Mouse (Mus musculus) neural tube, postnatal 0 days (tissue): ENCODE measurements around the gene Cd5. TPM values are rescaled to one million over a fixed set of nuclear protein-coding genes. Genes with fewer than 3 reads are reported as not detected.

Experiments
- polyA plus RNA-seq: library from polyadenylated mRNA; unstranded; fragments of >200 nt; fragmentation: Nextera tagmentation; extraction: Ambion mirVana; gene quantifications from 2 replicates; pipeline ENCODE4 v1.2.1, GENCODE M21; 2015

The Cd5 gene
- polyA plus RNA-seq = 0.18 and 0.21 TPM in 2 replicates

GRCm38 (mm10) chr19:10738811-10739210 lies at the start of gene Cd5:
Gene Cd5, minus strand, starts transcription at chr19:10739002.

GRCm38 (mm10) chr19:10688537-10689352 lies 50.1 kb downstream of the Cd5 start, which contains the start of gene Vps37c:
Gene Vps37c, plus strand, starts transcription at chr19:10688735.

DNA sequence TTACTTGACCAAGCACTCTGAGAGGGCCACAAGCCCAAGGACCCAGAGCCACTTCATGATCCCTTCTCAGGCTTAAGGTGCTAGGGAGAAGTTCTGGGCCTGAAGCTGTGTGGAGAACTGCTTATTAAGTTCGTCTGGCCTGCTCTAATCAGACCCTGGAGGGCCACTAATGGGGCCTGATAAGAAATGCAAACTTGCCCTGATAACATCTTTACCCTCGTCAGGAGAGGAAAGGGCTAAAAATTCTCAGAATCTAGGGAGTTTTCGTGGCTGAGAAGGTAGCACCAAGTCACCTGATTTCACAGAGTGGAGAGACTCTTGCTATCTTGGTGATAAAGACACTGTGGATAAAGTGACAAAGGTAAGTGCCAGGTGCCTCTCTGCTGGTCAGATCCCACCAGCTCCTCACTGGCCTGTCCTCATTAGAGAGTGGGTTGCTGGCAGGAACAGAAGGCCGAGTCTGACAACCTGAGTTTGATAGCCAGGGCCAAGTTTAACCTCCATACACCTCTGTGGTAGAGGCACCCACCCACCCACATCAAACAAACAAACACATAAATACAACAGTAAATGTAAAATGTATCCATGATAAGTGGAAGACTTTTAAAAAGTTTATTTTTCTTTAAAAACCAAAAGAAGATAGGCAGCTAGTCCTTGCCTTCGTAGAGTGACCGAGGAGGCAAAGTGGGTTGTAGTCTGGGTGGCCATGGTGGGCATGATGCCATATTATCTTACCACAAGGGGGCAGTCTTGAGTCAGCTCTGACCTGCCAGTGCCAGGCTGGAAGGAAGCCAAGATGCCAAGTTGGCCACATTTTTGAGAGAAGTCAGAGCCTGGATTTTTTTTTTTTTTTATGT lies 60.7 kb downstream of the Cd5 start, which contains the start of gene Pga5:
Gene Pga5 (minus strand): TSS at position 157 of the 857 bp plus-strand sequence.

Other genes with a start within 250 kb of the Cd5 start
- gene Cpsf7, start 213.7 kb downstream of the Cd5 start, polyA plus RNA-seq = 28.2 and 32.1 TPM in 2 replicates
- gene Sdhaf2, start 212.9 kb downstream of the Cd5 start, polyA plus RNA-seq = 66.1 and 68.5 TPM in 2 replicates
- gene Tmem216, start 182.8 kb downstream of the Cd5 start, polyA plus RNA-seq = 47.7 and 51.7 TPM in 2 replicates
- 15.8 and 18.5 TPM in 2 replicates for gene Cyb561a3, start 161.8 kb downstream of the Cd5 start, polyA plus RNA-seq
- gene Tmem138, start 161.6 kb downstream of the Cd5 start, polyA plus RNA-seq = 32.0 and 35.3 TPM in 2 replicates
- 107 and 120 TPM in 2 replicates for gene Ddb1, start 133.7 kb downstream of the Cd5 start, polyA plus RNA-seq
- gene Tkfc, start 133.3 kb downstream of the Cd5 start, polyA plus RNA-seq = 15.1 and 17.3 TPM in 2 replicates
- gene Vwce, start 104.8 kb downstream of the Cd5 start, polyA plus RNA-seq = 1.8 and 2.3 TPM in 2 replicates
- gene Pga5, start 60.9 kb downstream of the Cd5 start, polyA plus RNA-seq = 0.17 TPM in 1 of 2 replicates, not detected in the other
- gene Vps37c, start 50.3 kb downstream of the Cd5 start, polyA plus RNA-seq = 21.6 and 22.4 TPM in 2 replicates
- gene Cd6, start 91.1 kb upstream of the Cd5 start, polyA plus RNA-seq = 0.19 TPM in 1 of 2 replicates, not detected in the other
- 0.49 and 0.53 TPM in 2 replicates for gene Slc15a3, start 100.7 kb upstream of the Cd5 start, polyA plus RNA-seq
- 97.6 and 125 TPM in 2 replicates for gene Tmem132a, start 130.9 kb upstream of the Cd5 start, polyA plus RNA-seq
- 44.0 and 44.3 TPM in 2 replicates for gene Tmem109, start 143.0 kb upstream of the Cd5 start, polyA plus RNA-seq
- gene Prpf19, start 156.2 kb upstream of the Cd5 start, polyA plus RNA-seq = 37.5 and 53.7 TPM in 2 replicates
- gene Zp1, start 181.6 kb upstream of the Cd5 start, polyA plus RNA-seq = 0.31 and 0.43 TPM in 2 replicates
- 0.11 and 0.18 TPM in 2 replicates for gene Ptgdr2, start 198.2 kb upstream of the Cd5 start, polyA plus RNA-seq
- 12.8 and 13.1 TPM in 2 replicates for gene Ccdc86, start 210.3 kb upstream of the Cd5 start, polyA plus RNA-seq
- gene Ms4a10, start 235.7 kb upstream of the Cd5 start, polyA plus RNA-seq = not detected in 2 replicates